Mouse (Mus musculus) embryonic stem cell, embryonic (primary cell): ENCODE measurements around the gene Serac1.

ENCODE experiments used
- CTCF ChIA-PET, 4 experiments: fragments of 300-600 bp in 2 of 4; fragments of 350-600 bp in 2 of 4; sonication (Branson Sonifier 250); formaldehyde crosslinking; loops; one replicate each; lab custom pipeline; 2022; ENCODE audit warnings: inconsistent platforms in 2 of 4; lab: Charles Lee
- POLR2A ChIA-PET, 4 experiments: fragments of 300-600 bp in 2 of 4; fragments of 350-600 bp in 2 of 4; sonication (Branson Sonifier 250); formaldehyde crosslinking; loops; one replicate each; lab custom pipeline; 2022; ENCODE audit warnings: antibody characterized with exemption in 4 of 4, inconsistent platforms in 1 of 4; lab: Charles Lee

The Serac1 gene

GRCm38 (mm10) chr17:6000864-6001319 lies 78.6 kb downstream of the Serac1 start:
- POLR2A ChIA-PET: interaction anchor here in 3 of 4 experiments (0.5 to 4.9 kb wide), 10 partner anchors 13 to 78 kb away, joined by 3 to 25 read pairs (median 4); partner anchors contain the start of genes Gtf2h5 (in 1 of the 3) and Serac1 (in 1 of the 3)
- CTCF ChIA-PET: interaction anchor here in 3 of 4 experiments (0.6 to 1.7 kb wide), 8 partner anchors 13 to 560 kb away, joined by 3 to 7 read pairs (median 4); no protein-coding TSS in a partner anchor

- CTCF ChIA-PET: no interaction called here
- POLR2A ChIA-PET: interaction anchor here in 3 of 4 experiments (1.4 to 4.9 kb wide), 6 partner anchors 12 to 96 kb away, joined by 4 to 38 read pairs (median 10); no protein-coding TSS in a partner anchor
Measured at GRCm38 (mm10) chr17:5999039-5999543, 80.5 kb downstream of the Serac1 start.

- CTCF ChIA-PET: interaction anchor here in 3 of 4 experiments (0.6 to 1.5 kb wide), 9 partner anchors 8 to 543 kb away, joined by 3 to 8 read pairs (median 3); no protein-coding TSS in a partner anchor
- POLR2A ChIA-PET: interaction anchor here (0.6 to 4.9 kb wide), 21 partner anchors 8 to 558 kb away, joined by 3 to 38 read pairs (median 5); partner anchors contain the start of genes Gtf2h5 (in 2 of the 4), Serac1 (in 2 of the 4) and Tmem242 (in 1 of the 4)
Measured at GRCm38 (mm10) chr17:5998235-5998500, 81.4 kb downstream of the Serac1 start.

- CTCF ChIA-PET: interaction anchor here in 3 of 4 experiments (0.6 to 1.5 kb wide), 12 partner anchors 8 to 542 kb away, joined by 3 to 8 read pairs (median 3); no protein-coding TSS in a partner anchor
- POLR2A ChIA-PET: interaction anchor here (0.6 to 4.9 kb wide), 26 partner anchors 8 to 558 kb away, joined by 3 to 38 read pairs (median 5); partner anchors contain the start of genes Gtf2h5 (in 2 of the 4), Serac1 (in 2 of the 4) and Tmem242 (in 1 of the 4)
Measured at GRCm38 (mm10) chr17:5997380-5998234, 81.9 kb downstream of the Serac1 start.

GRCm38 (mm10) chr17:5996589-5996988 lies 83.0 kb downstream of the Serac1 start:
- CTCF ChIA-PET: interaction anchor here in 1 of 4 experiments (1.2 to 1.8 kb wide), 2 partner anchors 15 to 56 kb away, joined by 3 to 4 read pairs; no protein-coding TSS in a partner anchor
- POLR2A ChIA-PET: interaction anchor here in 3 of 4 experiments (0.7 to 3.9 kb wide), 10 partner anchors 10 to 93 kb away, joined by 3 to 38 read pairs (median 4); partner anchors contain the start of genes Gtf2h5 (in 1 of the 3) and Serac1 (in 1 of the 3)

GRCm38 (mm10) chr17:5994606-5995005 lies 84.9 kb downstream of the Serac1 start:
- ChIA-PET POLR2A (interaction anchor here in 1 of 4 experiments (0.9 to 2.1 kb wide), 3 partner anchors 10 to 13 kb away, joined by 3 to 7 read pairs (median 4); no protein-coding TSS in a partner anchor), CTCF (interaction anchor here in 1 of 4 experiments (1.3 kb wide), 1 partner anchor 11 kb away, joined by 3 read pairs; no protein-coding TSS in a partner anchor)

GRCm38 (mm10) chr17:5993581-5994260 lies 85.8 kb downstream of the Serac1 start:
- CTCF ChIA-PET: interaction anchor here in 3 of 4 experiments (0.7 to 1.3 kb wide), 3 partner anchors 12 to 104 kb away, joined by 3 to 4 read pairs (median 4); no protein-coding TSS in a partner anchor
- POLR2A ChIA-PET: interaction anchor here in 1 of 4 experiments (0.9 to 2.1 kb wide), 3 partner anchors 10 to 14 kb away, joined by 3 to 7 read pairs (median 4); no protein-coding TSS in a partner anchor

- ChIA-PET POLR2A (interaction anchor here in 1 of 4 experiments (0.7 to 2.1 kb wide), 3 partner anchors 11 to 15 kb away, joined by 4 to 7 read pairs (median 4); no protein-coding TSS in a partner anchor), CTCF (interaction anchor here in 3 of 4 experiments (0.7 to 1.3 kb wide), 3 partner anchors 12 to 103 kb away, joined by 3 to 4 read pairs (median 4); no protein-coding TSS in a partner anchor)
Measured at GRCm38 (mm10) chr17:5992866-5993580, 86.5 kb downstream of the Serac1 start.
